Mouse (Mus musculus): Measurements from ENCODE around the gene 1700013F07Rik. TPM values are rescaled to one million over a fixed set of nuclear protein-coding genes. Genes with fewer than 3 reads are reported as not detected.

The 1700013F07Rik gene
- polyA plus RNA-seq, 1 experiment from 2014 or later: 2.8 TPM

DNA sequence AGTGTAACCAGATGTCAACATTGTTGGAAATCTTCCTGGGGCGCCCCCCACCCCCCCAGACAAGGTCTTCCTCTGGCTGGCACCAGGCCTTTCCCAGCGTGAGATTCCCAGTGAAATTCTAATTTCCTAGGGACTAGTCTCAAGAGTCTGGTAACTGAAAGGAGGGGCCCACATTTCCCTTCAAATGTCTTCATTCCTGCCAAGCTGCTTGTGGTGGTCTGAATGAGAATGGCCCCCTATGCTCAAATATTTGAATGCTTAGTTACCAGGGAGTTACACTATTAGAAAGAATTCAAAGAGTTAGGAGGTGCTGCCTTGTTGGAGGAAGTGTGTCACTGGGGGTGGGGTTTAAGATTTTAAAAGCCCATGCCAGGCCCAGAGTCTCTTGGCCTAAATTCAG lies 54.5 kb downstream of the 1700013F07Rik start:
- H3K9ac ChIP-seq: no peak overlapping the region
- H3K4me1 ChIP-seq: peaks cover 9% of the 10 kb centered on the region
- ATAC-seq (replicated peaks): no peak
- H3K36me3 ChIP-seq (replicated peaks): no peaks in the 10 kb centered on the region
- H3K27me3 ChIP-seq (replicated peaks): no peaks in the 10 kb centered on the region
- no peak overlapping the region for H3K4me2 ChIP-seq
- H3K9me3 ChIP-seq: no peaks in the 10 kb centered on the region
- no peak overlapping the region for H3K4me3 ChIP-seq
- WGBS: 31% methylated on average over 2 of the region's 2 CpGs
- no peak overlapping the region for H3K27ac ChIP-seq

DNA sequence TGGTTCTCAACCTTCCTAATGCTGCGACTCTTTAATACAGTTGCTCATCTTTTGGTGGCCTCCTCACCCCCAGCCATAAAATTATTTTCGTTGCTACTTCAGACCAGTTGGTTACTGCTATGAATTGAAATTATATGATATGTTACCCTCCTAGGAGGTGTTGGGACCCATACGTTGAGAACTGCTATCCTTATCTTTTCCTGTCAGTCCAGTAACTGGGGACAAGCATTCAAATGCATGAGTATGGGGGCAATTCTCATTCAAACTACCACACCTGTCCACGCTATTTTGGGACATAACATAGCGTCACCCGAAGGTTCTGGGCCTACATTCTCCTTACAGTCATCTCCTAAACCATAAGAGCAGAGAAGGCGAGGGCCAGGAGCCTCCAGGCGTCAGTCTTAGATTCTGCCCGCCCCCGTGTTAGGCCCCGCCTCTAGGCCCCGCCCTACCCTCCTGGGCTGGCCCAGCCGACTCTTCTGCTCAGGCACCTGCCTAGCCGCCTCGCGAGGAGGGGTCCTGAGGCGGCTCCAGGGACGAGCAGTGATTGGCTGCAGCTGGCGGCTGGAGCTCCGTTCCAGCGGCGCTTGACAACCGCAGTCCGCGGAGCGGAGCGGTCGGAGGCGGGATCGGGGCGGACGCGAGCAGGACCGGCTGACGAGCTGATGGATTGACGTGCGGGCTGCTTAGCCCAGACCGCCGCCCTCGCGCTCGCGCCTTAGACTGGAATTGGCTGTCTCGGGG lies 57.0 kb downstream of the 1700013F07Rik start, which contains the start of gene Wdr47:
Gene Wdr47 (plus strand): TSS at position 494 of the 744 bp plus-strand sequence.
- H3K27me3 ChIP-seq (replicated peaks): no peaks in the 10 kb centered on the region
- 6% methylated on average over 44 of the region's 44 CpGs for WGBS
- H3K9me3 ChIP-seq: no peaks in the 10 kb centered on the region
- peak within 1 kb of the TSS; percentile 100 for H3K4me3 ChIP-seq
- peak within 1 kb of the TSS; percentile 98 for H3K27ac ChIP-seq
- H3K9ac ChIP-seq: peak within 1 kb of the TSS; percentile 98
- peak within 1 kb of the TSS; percentile 65 for H3K4me2 ChIP-seq
- peak; percentile 99 for ATAC-seq (replicated peaks)
- no peaks in the 10 kb centered on the region for H3K36me3 ChIP-seq (replicated peaks)
- peaks cover 14% of the 10 kb centered on the region for H3K4me1 ChIP-seq

DNA sequence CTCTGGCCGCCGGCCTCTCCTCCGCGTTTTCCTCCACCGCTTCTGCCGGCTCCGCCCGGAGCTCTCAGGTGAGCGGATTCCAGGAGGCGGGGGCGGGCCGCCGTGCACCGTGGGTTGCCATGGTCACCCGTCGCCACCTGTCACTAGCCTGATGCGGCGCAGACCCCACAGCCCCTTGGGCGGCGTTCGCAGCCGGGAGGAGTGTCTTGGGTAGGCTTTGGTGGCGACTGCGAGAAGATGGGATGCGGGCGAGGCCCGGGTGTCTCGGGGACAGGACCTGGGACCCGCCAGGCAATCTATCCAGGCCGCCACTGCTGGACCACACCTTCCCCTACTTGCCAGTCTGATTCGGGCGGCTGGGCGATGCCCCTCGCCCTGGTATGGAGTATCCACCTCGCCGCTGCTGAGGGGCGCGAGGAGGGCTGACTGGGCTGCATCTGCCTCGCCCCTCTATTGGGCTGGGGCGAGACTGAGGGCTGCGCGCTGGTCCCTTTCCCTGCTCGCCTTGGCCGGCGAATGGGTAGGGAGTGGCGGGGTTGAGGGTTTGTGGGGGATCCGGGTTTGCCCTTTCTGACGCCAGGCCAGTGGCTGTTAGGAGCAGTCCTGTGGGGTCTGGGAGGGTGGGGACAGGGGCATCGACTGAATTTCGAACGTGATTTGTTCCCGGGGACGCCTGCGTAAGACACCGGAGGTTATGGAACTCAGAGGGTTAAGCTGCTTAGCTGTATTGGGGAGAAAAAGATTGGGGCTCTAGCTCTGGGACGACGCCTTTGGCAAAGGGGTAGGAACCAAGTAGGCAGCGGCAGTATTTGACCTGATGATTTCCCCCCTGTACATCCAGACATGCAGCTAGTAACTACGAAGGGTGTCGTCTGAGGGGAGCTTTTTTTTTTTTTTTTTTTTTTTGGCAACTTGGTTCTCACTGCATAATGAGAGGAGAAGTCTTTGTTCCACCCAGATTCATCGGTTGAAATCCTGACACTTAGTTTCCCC lies 57.9 kb downstream of the 1700013F07Rik start:
- Histone ChIP-seq H3K27ac (peak overlapping the region; percentile 98), H3K4me3 (peak overlapping the region; percentile 100), H3K9ac (peak overlapping the region; percentile 98), H3K4me2 (peak overlapping the region; percentile 65), H3K36me3 (replicated peaks) (no peaks in the 10 kb centered on the region), H3K27me3 (replicated peaks) (no peaks in the 10 kb centered on the region), H3K9me3 (no peaks in the 10 kb centered on the region), H3K4me1 (peaks cover 16% of the 10 kb centered on the region)
- ATAC-seq (replicated peaks): peak; percentile 89
- WGBS: under 1% methylated on average over 59 of the region's 61 CpGs

Small RNA genes lying within 50 kb of the gene (microRNA-seq; reads per million reads assigned to microRNA genes)
- not detected for gene Gm22860

Other genes with a start within 250 kb of the 1700013F07Rik start
- gene Mybphl, start 169.2 kb upstream of the 1700013F07Rik start, polyA plus RNA-seq (2015; fragmentation: Nextera tagmentation; extraction: Ambion mirVana): not detected in 2 replicates
- gene Psrc1, start 150.3 kb upstream of the 1700013F07Rik start, polyA plus RNA-seq (2015; fragmentation: Nextera tagmentation; extraction: Ambion mirVana): 7.7 and 8.8 TPM in 2 replicates
- gene Celsr2, start 118.6 kb upstream of the 1700013F07Rik start, polyA plus RNA-seq (2015; fragmentation: Nextera tagmentation; extraction: Ambion mirVana): 38.5 and 43.3 TPM in 2 replicates
- gene Sars, start 88.9 kb upstream of the 1700013F07Rik start, polyA plus RNA-seq (2015; fragmentation: Nextera tagmentation; extraction: Ambion mirVana): 209 and 212 TPM in 2 replicates
- gene 5330417C22Rik, start 2.4 kb downstream of the 1700013F07Rik start, polyA plus RNA-seq (2015; fragmentation: Nextera tagmentation; extraction: Ambion mirVana): 18.9 and 19.4 TPM in 2 replicates
- 56.1 TPM in 2 replicates for gene Tmem167b, start 28.3 kb downstream of the 1700013F07Rik start, polyA plus RNA-seq (2015; fragmentation: Nextera tagmentation; extraction: Ambion mirVana)
- 53.8 and 54.6 TPM in 2 replicates for gene Taf13, start 37.5 kb downstream of the 1700013F07Rik start, polyA plus RNA-seq (2015; fragmentation: Nextera tagmentation; extraction: Ambion mirVana)
- gene Wdr47, start 57.1 kb downstream of the 1700013F07Rik start, polyA plus RNA-seq (2015; fragmentation: Nextera tagmentation; extraction: Ambion mirVana): 110 and 114 TPM in 2 replicates
- gene Clcc1, start 119.8 kb downstream of the 1700013F07Rik start, polyA plus RNA-seq (2015; fragmentation: Nextera tagmentation; extraction: Ambion mirVana): 39.6 and 48.3 TPM in 2 replicates
- gene Gpsm2, start 188.2 kb downstream of the 1700013F07Rik start, polyA plus RNA-seq (2015; fragmentation: Nextera tagmentation; extraction: Ambion mirVana): 16.1 and 20.1 TPM in 2 replicates
- not detected in 2 replicates for gene Aknad1, start 205.5 kb downstream of the 1700013F07Rik start, polyA plus RNA-seq (2015; fragmentation: Nextera tagmentation; extraction: Ambion mirVana)

Data from midbrain, embryonic 15.5 days (tissue).